Mouse (Mus musculus): ENCODE results near the gene Muc1. TPM values are rescaled to one million over a fixed set of nuclear protein-coding genes. Genes with fewer than 3 reads are reported as not detected.

The Muc1 gene
- total and polyA plus RNA-seq, 3 experiments: 0.09 to 0.60 (median 0.38) TPM

DNA sequence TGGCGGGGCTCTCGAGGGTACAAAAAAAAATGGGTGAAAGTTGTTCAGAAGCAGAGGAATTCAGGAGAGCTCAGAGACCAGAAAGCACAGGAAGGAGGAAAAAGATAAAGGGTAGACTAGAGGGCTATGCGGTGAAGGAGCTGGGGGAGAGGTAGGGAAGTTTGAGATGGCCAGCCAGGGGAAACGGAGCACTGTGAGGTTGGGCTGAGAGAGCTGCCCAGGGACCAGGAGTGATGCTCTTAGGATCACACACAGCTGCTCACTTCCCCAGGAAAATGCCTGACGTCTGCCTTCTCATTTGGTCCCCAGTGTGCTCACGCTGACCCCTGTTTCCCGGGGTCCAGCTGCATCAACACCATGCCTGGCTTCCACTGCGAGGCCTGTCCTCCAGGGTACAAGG is 9.3 kb upstream of the Muc1 start:
- H3K4me1 ChIP-seq (ENCODE audit: control insufficient read depth in 1 of 2, insufficient read depth in 2 of 2): peaks cover 0 to 15% of the 10 kb centered on the region in 2 experiments; a peak in 3 of 4 replicates
- H3K9me3 ChIP-seq (replicated peaks; ENCODE audit: low read length): no peaks in the 10 kb centered on the region
- no peaks in the 10 kb centered on the region for H3K79me2 ChIP-seq (replicated peaks; ENCODE audit: control insufficient read depth, extremely low read depth, insufficient read depth, poor library complexity, severe bottlenecking)
- no peak overlapping the region for H3K4me2 ChIP-seq (ENCODE audit: insufficient read depth, low read depth, poor library complexity, severe bottlenecking)
- H3K27ac ChIP-seq (ENCODE audit: insufficient read depth, low read depth): no peak overlapping the region
- no peaks in the 10 kb centered on the region for H3K27me3 ChIP-seq (replicated peaks)
- no peak overlapping the region for H3K9ac ChIP-seq (ENCODE audit: insufficient read depth, low read depth)
- no peak overlapping the region for H3K4me3 ChIP-seq (replicated peaks in 1 of 3; ENCODE audit: low read depth in 2 of 3, low read length in 2 of 3, poor library complexity in 1 of 3)
- no peak for DNase-seq (ENCODE audit: extremely low read depth)
- peaks cover 0 to 22% of the 10 kb centered on the region in 2 experiments for H3K36me3 ChIP-seq (replicated peaks in 1 of 2; ENCODE audit: control insufficient read depth in 1 of 2, insufficient read depth in 1 of 2, low read length in 1 of 2)
- TF ChIP-seq MAX (IDR thresholded peaks at IDR 0.05; ENCODE audit: low read length) (no peak), IRF4 (IDR thresholded peaks at IDR 0.05; ENCODE audit: low read depth, low read length) (no peak), MEF2A (IDR thresholded peaks at IDR 0.05; ENCODE audit: borderline replicate concordance, low read depth, low read length) (no peak), NRF1 (IDR thresholded peaks at IDR 0.05; ENCODE audit: low read depth, low read length) (no peak), MAZ (IDR thresholded peaks at IDR 0.05; ENCODE audit: low read depth, low read length) (no peak), ZKSCAN1 (IDR thresholded peaks at IDR 0.05; ENCODE audit: borderline replicate concordance, low read depth, low read length) (no peak), POLR2A (IDR thresholded peaks at IDR 0.05; ENCODE audit: low read depth, low read length) (no peak), TCF12 (IDR thresholded peaks at IDR 0.05; ENCODE audit: low read depth, low read length) (no peak), EP300 (IDR thresholded peaks at IDR 0.05; ENCODE audit: low read length) (no peak), RAD21 (IDR thresholded peaks at IDR 0.05; ENCODE audit: low read depth, low read length) (no peak), MAFK (IDR thresholded peaks at IDR 0.05; ENCODE audit: insufficient replicate concordance, low read length) (no peak), JUN (IDR thresholded peaks at IDR 0.05; ENCODE audit: insufficient read depth, low read depth, low read length) (no peak), RCOR1 (conservative IDR thresholded peaks at IDR 0.05; ENCODE audit: low read depth, low read length) (no peak), USF2 (conservative IDR thresholded peaks at IDR 0.05; ENCODE audit: low read depth, low read length) (no peak), PAX5 (IDR thresholded peaks at IDR 0.05; ENCODE audit: low read length) (no peak), KAT2A (IDR thresholded peaks at IDR 0.05; ENCODE audit: insufficient replicate concordance, low read length) (no peak), POLR2AphosphoS2 (IDR thresholded peaks at IDR 0.05; ENCODE audit: low read depth, low read length) (no peak), SIN3A (IDR thresholded peaks at IDR 0.05; ENCODE audit: low read length) (no peak)
- dilution Hi-C loops (cut with MboI; ENCODE audit: extremely low pct_ligation_motif_present, extremely low pct_unique_long_range_greater_than_20kb, low sequenced_read_pairs) (no loop called here), in situ Hi-C loops (cut with MboI; ENCODE audit: low pct_ligation_motif_present, low pct_unique_long_range_greater_than_20kb, low sequenced_read_pairs) (no loop called here)

- no peak overlapping the region for H3K9ac ChIP-seq (ENCODE audit: insufficient read depth, low read depth)
- H3K27me3 ChIP-seq (replicated peaks): no peaks in the 10 kb centered on the region
- no peaks in the 10 kb centered on the region for H3K9me3 ChIP-seq (replicated peaks; ENCODE audit: low read length)
- H3K27ac ChIP-seq (ENCODE audit: insufficient read depth, low read depth): no peak overlapping the region
- H3K4me2 ChIP-seq (ENCODE audit: insufficient read depth, low read depth, poor library complexity, severe bottlenecking): no peak overlapping the region
- H3K4me1 ChIP-seq (ENCODE audit: control insufficient read depth in 1 of 2, insufficient read depth in 2 of 2): no peaks in the 10 kb centered on the region; a peak in 1 of 4 replicates
- DNase-seq (ENCODE audit: extremely low read depth): no peak
- dilution Hi-C loops (cut with MboI; ENCODE audit: extremely low pct_ligation_motif_present, extremely low pct_unique_long_range_greater_than_20kb, low sequenced_read_pairs): no loop called here
- TF ChIP-seq RAD21 (IDR thresholded peaks at IDR 0.05; ENCODE audit: low read depth, low read length): no peak
- TF ChIP-seq NRF1 (IDR thresholded peaks at IDR 0.05; ENCODE audit: low read depth, low read length): no peak
- TF ChIP-seq ZNF384 (IDR thresholded peaks at IDR 0.05; ENCODE audit: low read depth, low read length): no peak
- no peak for TF ChIP-seq PAX5 (IDR thresholded peaks at IDR 0.05; ENCODE audit: low read length)
- TF ChIP-seq JUN (IDR thresholded peaks at IDR 0.05; ENCODE audit: insufficient read depth, low read depth, low read length): no peak
- TF ChIP-seq ZKSCAN1 (IDR thresholded peaks at IDR 0.05; ENCODE audit: borderline replicate concordance, low read depth, low read length): no peak
- TF ChIP-seq MAX (IDR thresholded peaks at IDR 0.05; ENCODE audit: low read length): no peak
- no peak for TF ChIP-seq MYC (IDR thresholded peaks at IDR 0.05; ENCODE audit: low read depth, low read length)
- no peak for TF ChIP-seq CHD2 (IDR thresholded peaks at IDR 0.05; ENCODE audit: low read length)
- TF ChIP-seq ZC3H11A (IDR thresholded peaks at IDR 0.05; ENCODE audit: low read depth, low read length): no peak
- TF ChIP-seq HCFC1 (IDR thresholded peaks at IDR 0.05; ENCODE audit: low read depth, low read length): no peak
- no peak for TF ChIP-seq E2F4 (IDR thresholded peaks at IDR 0.05; ENCODE audit: insufficient replicate concordance, low read depth, low read length)
- no peak for TF ChIP-seq ZMIZ1 (IDR thresholded peaks at IDR 0.05; ENCODE audit: low read depth, low read length)
- TF ChIP-seq GABPA (IDR thresholded peaks at IDR 0.05; ENCODE audit: insufficient replicate concordance, low read depth, low read length): no peak
- no peak for TF ChIP-seq POLR2A (IDR thresholded peaks at IDR 0.05; ENCODE audit: low read depth, low read length)
- TF ChIP-seq MAZ (IDR thresholded peaks at IDR 0.05; ENCODE audit: low read depth, low read length): no peak
- peaks cover 0 to 31% of the 10 kb centered on the region in 2 experiments for H3K36me3 ChIP-seq (replicated peaks in 1 of 2; ENCODE audit: control insufficient read depth in 1 of 2, insufficient read depth in 1 of 2, low read length in 1 of 2)
- H3K79me2 ChIP-seq (replicated peaks; ENCODE audit: control insufficient read depth, extremely low read depth, insufficient read depth, poor library complexity, severe bottlenecking): no peaks in the 10 kb centered on the region
- in situ Hi-C loops (cut with MboI; ENCODE audit: low pct_ligation_motif_present, low pct_unique_long_range_greater_than_20kb, low sequenced_read_pairs): no loop called here
- H3K4me3 ChIP-seq (replicated peaks in 1 of 3; ENCODE audit: low read depth in 2 of 3, low read length in 2 of 3, poor library complexity in 1 of 3): no peak overlapping the region
Measured at GRCm38 (mm10) chr3:89221167-89221566, 7.7 kb upstream of the Muc1 start.
